Mouse (Mus musculus): Measurements from ENCODE around the gene Grm8. TPM values are rescaled to one million over a fixed set of nuclear protein-coding genes. Genes with fewer than 3 reads are reported as not detected.

The Grm8 gene
- polyA plus RNA-seq, 1 experiment, result 0.28 TPM

- Histone ChIP-seq H3K4me1 (ENCODE audit: control insufficient read depth, insufficient read depth, low read length) (no peaks in the 10 kb centered on the region), H3K27ac (ENCODE audit: insufficient read depth, low read length) (no peak overlapping the region), H3K4me3 (ENCODE audit: insufficient read depth, low read length) (no peak overlapping the region)
- TF ChIP-seq POLR2A (IDR thresholded peaks at IDR 0.05; ENCODE audit: low read depth, low read length) (no peak), CTCF (IDR thresholded peaks at IDR 0.05; ENCODE audit: borderline replicate concordance, insufficient read depth, low read length) (no peak)
These were observed 554.5 kb downstream of the Grm8 start for GRCm38 (mm10) chr6:27580485-27580884.

- Histone ChIP-seq H3K4me3 (ENCODE audit: insufficient read depth, low read length) (no peak overlapping the region), H3K27ac (ENCODE audit: insufficient read depth, low read length) (no peak overlapping the region), H3K4me1 (ENCODE audit: control insufficient read depth, insufficient read depth, low read length) (no peaks in the 10 kb centered on the region)
- TF ChIP-seq POLR2A (IDR thresholded peaks at IDR 0.05; ENCODE audit: low read depth, low read length) (no peak), CTCF (IDR thresholded peaks at IDR 0.05; ENCODE audit: borderline replicate concordance, insufficient read depth, low read length) (no peak)
These were observed 589.5 kb downstream of the Grm8 start for GRCm38 (mm10) chr6:27545516-27545915.

- Histone ChIP-seq H3K27ac (ENCODE audit: insufficient read depth, low read length) (no peak overlapping the region), H3K4me1 (ENCODE audit: control insufficient read depth, insufficient read depth, low read length) (no peaks in the 10 kb centered on the region), H3K4me3 (ENCODE audit: insufficient read depth, low read length) (no peak overlapping the region)
- TF ChIP-seq POLR2A (IDR thresholded peaks at IDR 0.05; ENCODE audit: low read depth, low read length), result no peak
- no peak for TF ChIP-seq CTCF (IDR thresholded peaks at IDR 0.05; ENCODE audit: borderline replicate concordance, insufficient read depth, low read length)
These were observed 617.4 kb downstream of the Grm8 start for GRCm38 (mm10) chr6:27517620-27518019.

- no peak overlapping the region for H3K4me3 ChIP-seq (ENCODE audit: insufficient read depth, low read length)
- TF ChIP-seq POLR2A (IDR thresholded peaks at IDR 0.05; ENCODE audit: low read depth, low read length) (no peak), CTCF (IDR thresholded peaks at IDR 0.05; ENCODE audit: borderline replicate concordance, insufficient read depth, low read length) (no peak)
These were observed 674.0 kb downstream of the Grm8 start for GRCm38 (mm10) chr6:27460998-27461397.

GRCm38 (mm10) chr6:27408473-27408872, 726.5 kb downstream of the Grm8 start:
- no peak overlapping the region for H3K4me3 ChIP-seq (ENCODE audit: insufficient read depth, low read length)
- H3K4me1 ChIP-seq (ENCODE audit: control insufficient read depth, insufficient read depth, low read length), result no peaks in the 10 kb centered on the region
- TF ChIP-seq CTCF (IDR thresholded peaks at IDR 0.05; ENCODE audit: borderline replicate concordance, insufficient read depth, low read length) (no peak), POLR2A (IDR thresholded peaks at IDR 0.05; ENCODE audit: low read depth, low read length) (no peak)
- no peak overlapping the region for H3K27ac ChIP-seq (ENCODE audit: insufficient read depth, low read length)

More at GRCm38 (mm10) chr6:27460998-27461397, 674.0 kb downstream of the Grm8 start:
- H3K4me1 ChIP-seq (ENCODE audit: control insufficient read depth, insufficient read depth, low read length), result no peaks in the 10 kb centered on the region
- H3K27ac ChIP-seq (ENCODE audit: insufficient read depth, low read length), result no peak overlapping the region

- H3K4me3 ChIP-seq (ENCODE audit: insufficient read depth, low read length), result no peak overlapping the region
- no peak overlapping the region for H3K27ac ChIP-seq (ENCODE audit: insufficient read depth, low read length)
- no peaks in the 10 kb centered on the region for H3K4me1 ChIP-seq (ENCODE audit: control insufficient read depth, insufficient read depth, low read length)
- TF ChIP-seq POLR2A (IDR thresholded peaks at IDR 0.05; ENCODE audit: low read depth, low read length), result no peak
- no peak for TF ChIP-seq CTCF (IDR thresholded peaks at IDR 0.05; ENCODE audit: borderline replicate concordance, insufficient read depth, low read length)
These were observed 762.6 kb downstream of the Grm8 start for GRCm38 (mm10) chr6:27372416-27372815.

GRCm38 (mm10) chr6:27371095-27371494, 763.9 kb downstream of the Grm8 start:
- H3K4me1 ChIP-seq (ENCODE audit: control insufficient read depth, insufficient read depth, low read length), result no peaks in the 10 kb centered on the region
- TF ChIP-seq CTCF (IDR thresholded peaks at IDR 0.05; ENCODE audit: borderline replicate concordance, insufficient read depth, low read length), result no peak
- no peak for TF ChIP-seq POLR2A (IDR thresholded peaks at IDR 0.05; ENCODE audit: low read depth, low read length)
- H3K27ac ChIP-seq (ENCODE audit: insufficient read depth, low read length), result no peak overlapping the region
- H3K4me3 ChIP-seq (ENCODE audit: insufficient read depth, low read length), result no peak overlapping the region

GRCm38 (mm10) chr6:27363775-27364174, 771.2 kb downstream of the Grm8 start:
- Histone ChIP-seq H3K4me1 (ENCODE audit: control insufficient read depth, insufficient read depth, low read length) (no peaks in the 10 kb centered on the region), H3K27ac (ENCODE audit: insufficient read depth, low read length) (no peak overlapping the region)
- TF ChIP-seq CTCF (IDR thresholded peaks at IDR 0.05; ENCODE audit: borderline replicate concordance, insufficient read depth, low read length), result no peak
- TF ChIP-seq POLR2A (IDR thresholded peaks at IDR 0.05; ENCODE audit: low read depth, low read length), result no peak

GRCm38 (mm10) chr6:27360440-27360839, 774.5 kb downstream of the Grm8 start:
- Histone ChIP-seq H3K4me1 (ENCODE audit: control insufficient read depth, insufficient read depth, low read length) (no peaks in the 10 kb centered on the region), H3K27ac (ENCODE audit: insufficient read depth, low read length) (no peak overlapping the region), H3K4me3 (ENCODE audit: insufficient read depth, low read length) (no peak overlapping the region)
- TF ChIP-seq CTCF (IDR thresholded peaks at IDR 0.05; ENCODE audit: borderline replicate concordance, insufficient read depth, low read length) (no peak), POLR2A (IDR thresholded peaks at IDR 0.05; ENCODE audit: low read depth, low read length) (no peak)

More at GRCm38 (mm10) chr6:27363775-27364174, 771.2 kb downstream of the Grm8 start:
- H3K4me3 ChIP-seq (ENCODE audit: insufficient read depth, low read length), result no peak overlapping the region

GRCm38 (mm10) chr6:27351147-27351546, 783.8 kb downstream of the Grm8 start:
- TF ChIP-seq POLR2A (IDR thresholded peaks at IDR 0.05; ENCODE audit: low read depth, low read length) (no peak), CTCF (IDR thresholded peaks at IDR 0.05; ENCODE audit: borderline replicate concordance, insufficient read depth, low read length) (no peak)
- Histone ChIP-seq H3K27ac (ENCODE audit: insufficient read depth, low read length) (no peak overlapping the region), H3K4me1 (ENCODE audit: control insufficient read depth, insufficient read depth, low read length) (no peaks in the 10 kb centered on the region), H3K4me3 (ENCODE audit: insufficient read depth, low read length) (no peak overlapping the region)

- Histone ChIP-seq H3K27ac (ENCODE audit: insufficient read depth, low read length) (no peak overlapping the region), H3K4me1 (ENCODE audit: control insufficient read depth, insufficient read depth, low read length) (no peaks in the 10 kb centered on the region), H3K4me3 (ENCODE audit: insufficient read depth, low read length) (no peak overlapping the region)
- TF ChIP-seq POLR2A (IDR thresholded peaks at IDR 0.05; ENCODE audit: low read depth, low read length) (no peak), CTCF (IDR thresholded peaks at IDR 0.05; ENCODE audit: borderline replicate concordance, insufficient read depth, low read length) (no peak)
These were observed 786.7 kb downstream of the Grm8 start for GRCm38 (mm10) chr6:27348272-27348671.

All from embryonic fibroblast, embryonic 13.5 days (primary cell).